Comparison of ENCODE assay signal across 21 mouse cellular contexts in the genomic region with DNA sequence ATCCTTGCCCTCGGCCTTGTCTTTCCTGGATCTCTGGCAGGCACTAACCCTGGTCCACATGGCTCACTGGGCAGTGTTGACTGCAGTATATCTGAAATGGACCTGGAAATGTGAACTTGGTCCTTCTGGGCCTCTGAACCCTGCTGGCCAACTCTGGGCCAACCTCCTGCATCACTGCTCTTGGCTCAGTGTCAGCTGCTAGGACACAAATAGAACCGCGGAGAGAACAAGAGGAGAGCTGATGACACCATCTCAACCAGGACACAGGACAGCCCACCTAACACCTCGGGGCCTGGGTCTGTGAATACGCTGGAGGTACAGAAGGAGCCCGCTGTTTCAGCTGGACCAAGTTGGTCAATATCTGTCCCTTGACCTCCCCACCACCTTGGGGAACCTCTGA.
A peak's percentile ranks its signal among the peaks of the same experiment; 100 is the strongest.
DNase-seq lines count a peak whose midpoint lies in the region; ATAC-seq lines count a peak whose summit lies in the region.
"Had no signal": no experiment of that assay in that cellular context is flagged by ENCODE, and none has a peak within 500 bp of the region (broad histone marks: within the 10 kb centered on the region; RNA-seq: fewer than 3 reads in every experiment).

No protein-coding gene starts in this region.

- peak overlapping the region; percentile 45; the same call in 1 of the 2 replicates for H3K27ac ChIP-seq in heart, embryonic 12.5 days (ENCODE audit: poor library complexity, severe bottlenecking)
- peak overlapping the region; percentile 35 for H3K27ac ChIP-seq in heart, embryonic 16.5 days (ENCODE audit: low read length)
- no peak overlapping the region for H3K27ac ChIP-seq in midbrain, embryonic 11.5 days (ENCODE audit: low read depth, low read length)
- H3K27ac ChIP-seq: embryonic facial prominence, embryonic 10.5 days; forebrain, embryonic 13.5 days; gastrocnemius, adult 2 months; hindbrain, embryonic 13.5 days; hindbrain, postnatal 0 days had no signal

- WGBS in heart, embryonic 12.5 days, result 54% methylated on average over 6 of the region's 6 CpGs
- 43% methylated on average over 6 of the region's 6 CpGs for WGBS in heart, embryonic 16.5 days
- WGBS in midbrain, embryonic 11.5 days, result 96% methylated on average over 6 of the region's 6 CpGs

- no peak for ATAC-seq in heart, embryonic 12.5 days (ENCODE audit: insufficient number of reproducible peaks, low FRiP score)
- peak; percentile 28; the same call in 1 of the 2 replicates for ATAC-seq in common myeloid progenitor, adult 5-6 weeks (replicated peaks; ENCODE audit: low read depth, poor library complexity, severe bottlenecking)
- ATAC-seq in heart, embryonic 16.5 days (replicated peaks; ENCODE audit: extremely low read depth, insufficient read depth, low FRiP score), result peak; percentile 80
- 0 out of 2 replicates have a peak, but pooled peaks have one; percentile 12 for ATAC-seq in megakaryocyte-erythroid progenitor cell, adult 5-6 weeks (replicated peaks; ENCODE audit: low FRiP score, low TSS enrichment, poor library complexity, severe bottlenecking)
- no peak for ATAC-seq in midbrain, embryonic 11.5 days (ENCODE audit: low FRiP score)
- ATAC-seq: activated CD4-positive, CD25-positive, alpha-beta regulatory T cell, adult 4 months; forebrain, embryonic 13.5 days; forebrain, postnatal 0 days; hindbrain, postnatal 0 days; Patski had no signal

- no peaks in the 10 kb centered on the region for H3K36me3 ChIP-seq in heart, embryonic 12.5 days
- no peaks in the 10 kb centered on the region for H3K36me3 ChIP-seq in heart, embryonic 16.5 days (ENCODE audit: control insufficient read depth, insufficient read depth)
- H3K36me3 ChIP-seq in midbrain, embryonic 11.5 days (ENCODE audit: control insufficient read depth, insufficient read depth, low read length), result no peaks in the 10 kb centered on the region
- H3K36me3 ChIP-seq: embryonic facial prominence, embryonic 10.5 days; hindbrain, embryonic 13.5 days had no signal

- H3K4me3 ChIP-seq in heart, embryonic 12.5 days, result no peak overlapping the region
- H3K4me3 ChIP-seq in heart, embryonic 16.5 days (ENCODE audit: low read length), result no peak overlapping the region
- no peak overlapping the region for H3K4me3 ChIP-seq in midbrain, embryonic 11.5 days (ENCODE audit: low read depth, low read length)
- H3K4me3 ChIP-seq: embryonic facial prominence, embryonic 10.5 days; forebrain, embryonic 13.5 days; gastrocnemius, adult 2 months; hindbrain, embryonic 13.5 days had no signal

- peaks cover 67% of the 10 kb centered on the region for H3K4me1 ChIP-seq in heart, embryonic 12.5 days (replicated peaks)
- H3K4me1 ChIP-seq in heart, embryonic 16.5 days (ENCODE audit: control insufficient read depth, insufficient read depth, low read length), result peaks cover 20% of the 10 kb centered on the region
- peaks cover 7% of the 10 kb centered on the region for H3K4me1 ChIP-seq in midbrain, embryonic 11.5 days (ENCODE audit: control insufficient read depth, insufficient read depth, low read length)

- no peaks in the 10 kb centered on the region for H3K9me3 ChIP-seq in heart, embryonic 12.5 days (replicated peaks)
- no peaks in the 10 kb centered on the region for H3K9me3 ChIP-seq in heart, embryonic 16.5 days (replicated peaks; ENCODE audit: control insufficient read depth, low read length)
- H3K9me3 ChIP-seq in midbrain, embryonic 11.5 days (ENCODE audit: control insufficient read depth, low read length), result no peaks in the 10 kb centered on the region
- H3K9me3 ChIP-seq: embryonic facial prominence, embryonic 10.5 days; forebrain, embryonic 13.5 days; hindbrain, embryonic 13.5 days had no signal

- no peaks in the 10 kb centered on the region for H3K27me3 ChIP-seq in heart, embryonic 12.5 days (replicated peaks)
- no peaks in the 10 kb centered on the region for H3K27me3 ChIP-seq in heart, embryonic 16.5 days (ENCODE audit: control insufficient read depth, insufficient read depth, low read length)
- no peaks in the 10 kb centered on the region; the same call in none of the 2 replicates for H3K27me3 ChIP-seq in midbrain, embryonic 11.5 days (ENCODE audit: control insufficient read depth, insufficient read depth, low read length)
- H3K27me3 ChIP-seq: CH12.LX had no signal

- no peak overlapping the region for H3K4me2 ChIP-seq in heart, embryonic 12.5 days
- no peak overlapping the region for H3K4me2 ChIP-seq in heart, embryonic 16.5 days (ENCODE audit: low read depth, low read length)
- no peak overlapping the region for H3K4me2 ChIP-seq in midbrain, embryonic 11.5 days
- H3K4me2 ChIP-seq: forebrain, embryonic 13.5 days; hindbrain, embryonic 13.5 days had no signal

- H3K9ac ChIP-seq in heart, embryonic 12.5 days, result no peak overlapping the region
- H3K9ac ChIP-seq in heart, embryonic 16.5 days (ENCODE audit: low read length), result no peak overlapping the region
- H3K9ac ChIP-seq in midbrain, embryonic 11.5 days (ENCODE audit: low read length), result no peak overlapping the region
- H3K9ac ChIP-seq: forebrain, embryonic 13.5 days; forebrain, postnatal 0 days; hindbrain, embryonic 13.5 days had no signal

- DNase-seq in heart, postnatal 36 days, result no peak
- DNase-seq in midbrain, embryonic 11.5 days (ENCODE audit: low spot score, missing footprints), result no peak
- DNase-seq: adrenal gland, postnatal 14 days; cerebellum, adult 11-12 months; cerebellum, adult 9-10 months; cerebellum, postnatal 36 days; forebrain, postnatal 0 days; gastrocnemius, adult 2 months; gastrocnemius, postnatal 25 days; kidney, adult 11 months had no signal

- intact Hi-C loops in heart, postnatal 36 days (cut with DNase I), result no loop called here

Comparison
In these comparisons a context has a peak if more than half of its experiments do, and no peak if none do; other contexts are left out.
1. ATAC-seq: peak in common myeloid progenitor, adult 5-6 weeks (single experiment), heart, embryonic 16.5 days (single experiment) and megakaryocyte-erythroid progenitor cell, adult 5-6 weeks (single experiment); none in heart, embryonic 12.5 days (single experiment) and midbrain, embryonic 11.5 days (single experiment).